Mouse (Mus musculus) spleen, embryonic (tissue): ENCODE data around the gene Zfp385b.

ENCODE experiments used
- CTCF ChIA-PET: fragments of 350-600 bp; sonication (Branson Sonifier 250); formaldehyde crosslinking; loops from one replicate; lab custom pipeline; 2022; lab: Charles Lee

The Zfp385b gene

GRCm38 (mm10) chr2:77589205-77589901 lies 230.1 kb downstream of the Zfp385b start:
- CTCF ChIA-PET, result no interaction called here

DNA sequence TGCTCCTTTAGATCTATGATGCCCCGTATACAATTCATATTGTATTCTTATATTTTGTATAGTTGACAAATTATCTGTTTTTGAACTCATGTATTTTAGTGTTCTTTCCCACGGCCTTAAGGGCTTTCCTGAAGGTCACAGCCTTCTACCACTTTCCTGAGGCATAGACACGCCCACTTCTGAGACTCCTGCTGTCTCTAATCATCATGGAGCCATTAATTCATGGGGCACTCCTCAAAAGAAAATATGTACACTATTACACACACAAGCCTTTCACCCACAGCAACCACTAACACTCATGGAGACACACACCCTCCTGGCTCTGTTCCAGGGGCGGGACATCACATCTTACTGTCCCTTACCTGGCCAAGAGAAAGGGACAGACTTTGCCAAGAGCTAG lies 232.1 kb downstream of the Zfp385b start:
- CTCF ChIA-PET, result no interaction called here

DNA sequence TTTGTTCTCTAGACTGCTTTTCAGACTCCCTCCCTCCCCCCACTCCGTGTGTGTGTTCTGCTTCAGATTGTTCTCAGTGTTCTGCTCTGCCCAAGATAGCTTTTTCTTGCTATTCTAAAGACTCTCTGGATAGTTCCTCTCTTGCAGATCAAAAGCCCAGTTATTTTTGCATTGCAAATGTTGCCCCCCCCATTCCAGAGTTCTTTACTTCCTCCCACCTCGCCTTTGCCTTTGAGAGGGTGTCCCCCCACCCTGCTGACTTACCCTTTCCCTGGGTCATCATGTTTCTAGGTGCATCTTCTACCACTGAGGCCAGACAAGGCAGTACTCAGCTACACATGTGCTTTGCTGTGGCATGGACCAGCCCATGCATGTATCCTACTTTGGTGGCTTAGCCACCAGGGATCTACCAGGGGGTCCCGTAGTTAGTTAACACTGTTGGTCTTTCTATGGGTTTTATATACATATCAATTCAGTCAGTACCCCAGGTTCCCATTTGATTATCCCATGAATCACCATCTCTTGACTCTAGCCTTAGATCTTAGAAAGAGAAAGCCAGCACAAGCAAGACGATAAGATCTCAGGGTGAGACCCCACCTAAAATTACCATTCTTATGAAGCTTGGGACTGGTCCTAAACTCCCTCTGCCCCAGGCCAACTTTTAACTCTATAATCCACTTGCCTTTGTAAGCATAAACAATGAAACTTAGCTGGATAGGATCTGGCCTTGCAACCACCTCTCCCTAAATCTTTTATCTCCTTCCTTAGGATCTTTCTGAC lies 232.7 kb downstream of the Zfp385b start:
- CTCF ChIA-PET, result no interaction called here

DNA sequence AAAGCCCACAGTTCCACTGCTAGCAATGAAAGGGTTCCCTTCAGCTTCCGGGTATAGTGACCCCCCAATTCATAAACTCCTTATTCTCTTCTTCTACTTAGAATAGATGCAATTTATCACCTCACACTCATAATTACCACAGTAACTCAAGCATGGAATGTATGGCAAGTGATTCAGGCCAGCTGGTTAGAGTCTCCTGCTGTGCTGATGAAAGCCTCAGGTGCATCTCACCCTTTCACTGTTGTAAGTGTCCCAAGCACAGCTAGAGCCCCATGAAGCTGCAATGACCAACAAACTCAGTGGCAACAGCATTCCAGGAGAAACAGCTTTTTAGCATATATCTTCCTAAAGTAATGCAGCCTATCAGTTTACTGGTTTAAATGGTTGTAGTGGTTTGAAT lies 235.9 kb downstream of the Zfp385b start:
- CTCF ChIA-PET, result no interaction called here

GRCm38 (mm10) chr2:77576571-77576970 lies 242.9 kb downstream of the Zfp385b start:
- CTCF ChIA-PET, result no interaction called here

- CTCF ChIA-PET, result no interaction called here
These were observed 251.7 kb downstream of the Zfp385b start for GRCm38 (mm10) chr2:77567528-77568435.

DNA sequence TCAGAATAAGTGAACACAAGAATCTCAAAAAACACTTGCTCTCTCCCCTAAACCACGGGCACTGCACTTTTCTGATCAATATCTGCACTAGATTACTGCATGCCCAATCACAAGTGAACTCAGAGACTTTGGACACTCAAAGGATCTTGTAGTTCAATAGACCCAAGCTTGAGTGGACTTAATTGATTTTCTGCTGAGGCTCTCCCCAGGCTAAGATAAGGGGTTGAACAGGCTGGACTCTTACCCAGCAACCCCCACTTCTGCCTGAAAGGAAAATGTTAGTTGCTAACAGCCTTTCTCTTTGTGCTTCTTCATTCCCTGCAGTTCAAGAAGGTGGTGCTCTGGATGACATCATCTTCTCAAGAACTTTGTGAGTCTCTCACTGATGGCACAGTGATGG lies 255.7 kb downstream of the Zfp385b start:
- CTCF ChIA-PET, result no interaction called here

DNA sequence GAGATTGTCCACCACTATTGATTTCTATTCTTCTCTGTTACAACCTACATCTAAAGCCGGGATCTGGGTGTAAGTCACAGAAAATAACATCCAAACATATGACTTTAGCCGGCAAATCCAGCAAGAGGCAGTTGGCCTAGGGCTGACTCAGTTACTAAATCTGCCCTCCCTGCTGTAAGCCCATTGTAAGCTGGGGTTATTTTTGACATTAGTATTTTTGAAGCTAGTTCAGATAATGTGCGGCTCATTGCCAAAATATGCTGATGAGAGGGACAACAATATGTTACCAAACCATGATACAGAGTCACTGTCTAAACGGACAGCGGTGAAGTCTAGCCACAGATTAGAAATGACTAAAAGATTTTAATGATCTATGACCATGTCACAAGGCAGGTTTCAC lies 257.5 kb downstream of the Zfp385b start:
- CTCF ChIA-PET, result no interaction called here

GRCm38 (mm10) chr2:77556938-77557337 lies 262.5 kb downstream of the Zfp385b start:
- CTCF ChIA-PET, result no interaction called here

- CTCF ChIA-PET, result no interaction called here
These were observed 263.5 kb downstream of the Zfp385b start for GRCm38 (mm10) chr2:77555980-77556379.

DNA sequence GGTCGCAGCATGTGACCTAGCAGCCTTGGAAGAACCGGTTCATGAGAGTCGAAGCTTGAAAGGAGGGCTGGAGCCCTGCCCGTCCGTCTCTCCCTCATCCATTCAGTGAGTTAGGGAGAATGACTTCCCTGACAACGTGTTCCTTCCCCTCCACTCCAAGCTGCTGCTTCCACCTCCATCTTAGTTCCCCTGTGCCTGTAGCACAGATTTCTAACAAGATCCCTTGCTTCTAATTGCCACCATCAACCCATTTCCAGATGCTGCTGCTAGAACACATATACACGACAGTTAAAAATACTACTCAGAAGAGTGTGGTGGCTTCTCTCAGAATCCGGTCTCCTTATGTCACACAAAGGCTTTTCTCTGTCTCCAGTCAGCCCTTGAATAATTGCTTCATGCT lies 266.8 kb downstream of the Zfp385b start:
- CTCF ChIA-PET, result no interaction called here

- CTCF ChIA-PET, result no interaction called here
These were observed 276.1 kb downstream of the Zfp385b start for GRCm38 (mm10) chr2:77543388-77543787.

DNA sequence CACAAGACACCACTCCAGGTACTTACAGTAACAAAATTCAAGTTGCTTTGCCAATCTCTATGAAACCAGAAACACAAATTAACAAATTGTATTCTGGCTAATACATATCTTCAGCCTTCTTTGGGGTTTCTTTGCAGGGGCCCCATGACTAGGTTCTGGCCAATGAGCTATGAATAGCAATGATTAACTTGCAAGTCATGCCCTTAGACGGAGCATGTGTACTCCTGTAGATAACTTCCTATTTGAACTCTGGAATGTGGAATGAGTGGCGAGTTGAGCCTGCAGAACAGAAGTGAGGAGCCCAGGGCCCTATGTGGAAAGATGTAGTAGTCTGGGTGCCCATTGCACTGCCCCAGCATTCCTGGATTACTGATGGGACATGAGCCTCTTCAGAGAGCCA lies 276.8 kb downstream of the Zfp385b start:
- CTCF ChIA-PET, result no interaction called here

GRCm38 (mm10) chr2:77541681-77542080 lies 277.8 kb downstream of the Zfp385b start:
- CTCF ChIA-PET, result no interaction called here

- CTCF ChIA-PET, result no interaction called here
These were observed 278.6 kb downstream of the Zfp385b start for GRCm38 (mm10) chr2:77540860-77541259.

DNA sequence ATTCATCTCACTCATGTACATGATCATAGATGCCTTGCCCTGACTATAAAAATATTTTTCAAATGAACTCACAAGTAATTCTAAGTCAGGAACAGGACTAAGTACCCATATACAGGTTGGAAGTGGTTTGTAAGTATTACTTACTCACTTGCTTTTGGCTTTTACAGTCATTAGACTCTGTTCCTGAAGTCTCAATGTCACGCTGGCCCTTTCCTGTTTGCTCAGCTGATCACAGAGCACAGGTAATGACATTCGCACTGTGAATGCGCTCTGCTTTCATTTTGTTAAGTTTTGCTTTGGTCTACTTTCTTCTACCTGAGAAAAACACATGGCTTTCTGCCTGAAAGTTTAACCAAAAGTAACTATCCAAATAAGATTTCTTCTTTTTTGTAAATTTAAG lies 282.9 kb downstream of the Zfp385b start:
- CTCF ChIA-PET, result no interaction called here

DNA sequence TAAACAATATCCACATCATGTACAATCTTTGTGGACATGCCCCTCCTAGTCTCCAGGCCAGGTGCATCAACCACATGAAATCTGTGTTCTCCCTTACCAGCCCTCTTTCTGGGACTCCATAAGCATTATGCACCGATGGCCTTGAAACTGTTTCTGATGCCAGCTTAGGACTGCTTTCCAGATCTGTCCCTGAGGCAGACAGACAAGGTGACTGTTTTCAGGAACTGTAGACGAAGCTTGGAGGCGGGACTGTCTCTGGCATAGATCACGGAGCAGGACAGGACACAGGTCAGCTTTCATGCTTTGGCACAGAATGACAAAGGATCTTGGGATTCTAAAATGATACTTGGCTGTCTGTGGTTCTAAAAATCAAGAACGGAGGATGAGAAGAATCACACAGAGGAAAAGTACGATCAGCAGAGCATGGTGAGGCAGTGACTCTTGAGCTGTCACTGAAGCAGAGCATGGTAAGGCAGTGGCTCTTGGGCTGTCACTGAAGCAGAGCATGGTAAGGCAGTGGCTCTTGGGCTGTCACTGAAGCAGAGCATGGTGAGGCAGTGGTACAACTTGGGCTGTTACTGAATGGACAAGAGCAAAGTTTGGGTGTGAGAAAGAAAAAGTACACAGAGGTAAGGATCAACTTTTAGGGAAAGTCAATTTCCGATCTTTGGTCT lies 291.2 kb downstream of the Zfp385b start:
- CTCF ChIA-PET, result no interaction called here

GRCm38 (mm10) chr2:77527616-77528015 lies 291.8 kb downstream of the Zfp385b start:
- CTCF ChIA-PET, result no interaction called here

DNA sequence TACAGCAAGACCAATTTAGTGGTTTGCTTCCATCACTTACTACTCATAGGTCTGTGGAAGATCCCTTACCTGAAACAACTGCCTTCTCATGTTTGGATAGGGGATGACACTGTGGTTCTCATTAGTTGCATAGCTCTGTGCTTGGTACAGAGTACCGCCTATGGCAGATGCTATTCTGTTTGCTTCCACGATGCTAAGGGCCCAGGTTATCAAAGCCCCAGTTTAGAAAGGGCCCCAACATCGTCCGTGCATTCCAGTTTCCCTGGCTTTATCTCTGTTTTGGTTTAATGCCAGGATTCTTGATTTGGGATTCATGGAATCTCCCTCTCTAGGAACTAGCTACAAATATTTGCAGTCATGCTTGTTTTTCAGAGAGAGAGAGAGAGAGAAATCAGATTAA lies 292.6 kb downstream of the Zfp385b start:
- CTCF ChIA-PET, result no interaction called here

- CTCF ChIA-PET, result no interaction called here
These were observed 293.1 kb downstream of the Zfp385b start for GRCm38 (mm10) chr2:77526301-77526700.

- CTCF ChIA-PET, result no interaction called here
These were observed 297.2 kb downstream of the Zfp385b start for GRCm38 (mm10) chr2:77522223-77522622.

GRCm38 (mm10) chr2:77519341-77519740 lies 300.1 kb downstream of the Zfp385b start:
- CTCF ChIA-PET, result no interaction called here
